Mouse (Mus musculus): Measurements from ENCODE around the gene Pibf1. TPM values are rescaled to one million over a fixed set of nuclear protein-coding genes. Genes with fewer than 3 reads are reported as not detected.

Gene Pibf1
- 15.9 and 17.8 TPM in 2 replicates for polyA plus RNA-seq (2014; fragmentation: Nextera tagmentation; extraction: Ambion mirVana)

DNA sequence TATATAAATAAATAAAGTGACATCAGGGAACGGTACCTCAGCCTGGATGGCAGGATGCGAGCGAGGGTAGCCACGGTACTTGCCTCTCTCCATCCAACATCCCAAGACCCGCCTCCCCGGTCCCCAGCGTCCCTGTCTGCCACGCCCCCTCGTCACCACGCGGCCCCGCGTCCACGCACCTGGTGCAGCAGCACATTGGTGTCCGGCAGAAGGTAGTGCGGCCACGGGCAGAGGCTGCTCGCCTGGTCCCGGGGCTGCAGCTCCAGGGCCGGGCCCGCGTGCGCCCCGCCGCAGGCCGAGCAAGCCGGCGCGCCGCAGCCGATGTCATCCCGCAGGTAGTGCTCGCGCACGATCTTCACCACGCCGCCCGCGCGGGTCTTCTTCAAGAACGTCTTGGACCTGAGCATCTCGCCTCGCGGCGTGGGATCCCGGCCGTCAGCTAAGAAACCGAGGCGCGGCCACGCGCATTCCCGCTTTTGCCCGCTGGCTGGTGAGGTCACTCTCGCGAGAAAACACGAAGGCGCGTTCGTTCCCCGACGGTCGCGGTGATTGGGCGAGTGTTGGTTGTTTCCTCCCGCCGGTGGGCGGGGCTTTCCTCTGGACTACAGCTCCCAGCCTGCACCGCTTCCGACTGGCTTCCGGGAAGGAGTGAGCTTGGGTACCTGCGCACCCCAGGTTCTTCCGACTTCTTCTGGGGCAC, at the start of gene Pibf1, which contains the start of gene Dis3:
TSS of gene Pibf1 (plus strand) at position 158 of the 700 bp plus-strand sequence.
TSS of gene Dis3 (minus strand) at position 504 of the 700 bp plus-strand sequence.
- Histone ChIP-seq H3K4me3 (ENCODE audit: low read depth, low read length) (peak within 1 kb of the TSS; percentile 94), H3K9me3 (ENCODE audit: control insufficient read depth, low read length) (no peaks in the 10 kb centered on the region), H3K4me1 (replicated peaks; ENCODE audit: control insufficient read depth, insufficient read depth, low read length) (peaks cover 9% of the 10 kb centered on the region), H3K4me2 (peak within 1 kb of the TSS; percentile 90), H3K27me3 (replicated peaks; ENCODE audit: control insufficient read depth, insufficient read depth, low read length) (no peaks in the 10 kb centered on the region), H3K9ac (ENCODE audit: low read depth, low read length) (peak within 1 kb of the TSS; percentile 92), H3K27ac (ENCODE audit: low read depth, low read length) (peak within 1 kb of the TSS; percentile 64; the same call in 1 of the 2 replicates), H3K36me3 (ENCODE audit: control insufficient read depth, insufficient read depth, low read length) (peaks cover 17% of the 10 kb centered on the region)
- under 1% methylated on average over 73 of the region's 73 CpGs for WGBS
- peak; percentile 94 for DNase-seq (ENCODE audit: low spot score)
- ATAC-seq (replicated peaks; ENCODE audit: low FRiP score): peak; percentile 99

- Histone ChIP-seq H3K9ac (ENCODE audit: low read depth, low read length) (no peak overlapping the region), H3K4me1 (replicated peaks; ENCODE audit: control insufficient read depth, insufficient read depth, low read length) (no peaks in the 10 kb centered on the region), H3K4me2 (no peak overlapping the region), H3K27ac (ENCODE audit: low read depth, low read length) (no peak overlapping the region), H3K27me3 (replicated peaks; ENCODE audit: control insufficient read depth, insufficient read depth, low read length) (no peaks in the 10 kb centered on the region), H3K4me3 (ENCODE audit: low read depth, low read length) (no peak overlapping the region), H3K36me3 (ENCODE audit: control insufficient read depth, insufficient read depth, low read length) (peaks cover 31% of the 10 kb centered on the region), H3K9me3 (ENCODE audit: control insufficient read depth, low read length) (no peaks in the 10 kb centered on the region)
- no peak for DNase-seq (ENCODE audit: low spot score)
- 86% methylated on average over 7 of the region's 7 CpGs for WGBS
- ATAC-seq (replicated peaks; ENCODE audit: low FRiP score): peak; percentile 61; the same call in 1 of the 2 replicates
These were observed 40.2 kb upstream of the Pibf1 start for GRCm38 (mm10) chr14:99058959-99059586.

GRCm38 (mm10) chr14:99060616-99061015, 38.6 kb upstream of the Pibf1 start:
- Histone ChIP-seq H3K4me2 (no peak overlapping the region), H3K9me3 (ENCODE audit: control insufficient read depth, low read length) (no peaks in the 10 kb centered on the region), H3K36me3 (ENCODE audit: control insufficient read depth, insufficient read depth, low read length) (peaks cover 29% of the 10 kb centered on the region), H3K4me1 (replicated peaks; ENCODE audit: control insufficient read depth, insufficient read depth, low read length) (no peaks in the 10 kb centered on the region), H3K27me3 (replicated peaks; ENCODE audit: control insufficient read depth, insufficient read depth, low read length) (no peaks in the 10 kb centered on the region), H3K9ac (ENCODE audit: low read depth, low read length) (no peak overlapping the region), H3K27ac (ENCODE audit: low read depth, low read length) (no peak overlapping the region), H3K4me3 (ENCODE audit: low read depth, low read length) (no peak overlapping the region)
- ATAC-seq (replicated peaks; ENCODE audit: low FRiP score) (no peak), DNase-seq (ENCODE audit: low spot score) (no peak)
- WGBS: 93% methylated on average over 12 of the region's 12 CpGs

GRCm38 (mm10) chr14:99063091-99063490, 36.1 kb upstream of the Pibf1 start:
- H3K9ac ChIP-seq (ENCODE audit: low read depth, low read length): no peak overlapping the region
- 90% methylated on average over 2 of the region's 2 CpGs for WGBS
- peaks cover 25% of the 10 kb centered on the region for H3K36me3 ChIP-seq (ENCODE audit: control insufficient read depth, insufficient read depth, low read length)
- H3K4me1 ChIP-seq (replicated peaks; ENCODE audit: control insufficient read depth, insufficient read depth, low read length): no peaks in the 10 kb centered on the region
- ATAC-seq (replicated peaks; ENCODE audit: low FRiP score) (no peak), DNase-seq (ENCODE audit: low spot score) (no peak)
- no peaks in the 10 kb centered on the region for H3K9me3 ChIP-seq (ENCODE audit: control insufficient read depth, low read length)
- no peak overlapping the region for H3K4me2 ChIP-seq
- H3K27me3 ChIP-seq (replicated peaks; ENCODE audit: control insufficient read depth, insufficient read depth, low read length): no peaks in the 10 kb centered on the region
- no peak overlapping the region for H3K4me3 ChIP-seq (ENCODE audit: low read depth, low read length)
- H3K27ac ChIP-seq (ENCODE audit: low read depth, low read length): no peak overlapping the region

DNA sequence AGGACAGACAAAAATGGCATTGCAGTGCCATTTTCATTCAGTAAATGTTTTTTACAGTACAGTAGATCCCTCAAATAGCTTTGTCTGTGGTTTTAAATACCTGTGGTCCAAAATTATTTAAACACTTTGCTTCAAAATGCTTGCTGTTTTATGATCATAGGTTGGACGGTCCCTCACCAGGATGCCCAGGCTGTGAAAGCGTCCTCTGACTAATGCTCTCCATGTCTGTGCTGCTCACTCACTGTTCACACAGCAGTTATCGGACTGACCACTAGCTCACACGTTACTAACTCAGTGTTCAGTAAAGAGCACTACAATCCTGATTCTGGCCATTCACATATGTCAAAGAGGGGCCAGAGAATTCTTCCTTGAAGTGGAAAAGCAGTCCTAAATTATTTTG, 28.1 kb upstream of the Pibf1 start:
- no peak overlapping the region for H3K27ac ChIP-seq (ENCODE audit: low read depth, low read length)
- no peaks in the 10 kb centered on the region for H3K27me3 ChIP-seq (replicated peaks; ENCODE audit: control insufficient read depth, insufficient read depth, low read length)
- no peak overlapping the region for H3K4me3 ChIP-seq (ENCODE audit: low read depth, low read length)
- 85% methylated on average over 4 of the region's 4 CpGs for WGBS
- no peaks in the 10 kb centered on the region for H3K9me3 ChIP-seq (ENCODE audit: control insufficient read depth, low read length)
- no peaks in the 10 kb centered on the region for H3K4me1 ChIP-seq (replicated peaks; ENCODE audit: control insufficient read depth, insufficient read depth, low read length)
- peaks cover 23% of the 10 kb centered on the region for H3K36me3 ChIP-seq (ENCODE audit: control insufficient read depth, insufficient read depth, low read length)
- DNase-seq (ENCODE audit: low spot score): no peak
- no peak for ATAC-seq (replicated peaks; ENCODE audit: low FRiP score)
- no peak overlapping the region for H3K9ac ChIP-seq (ENCODE audit: low read depth, low read length)
- H3K4me2 ChIP-seq: no peak overlapping the region

- no peak overlapping the region for H3K4me3 ChIP-seq (ENCODE audit: low read depth, low read length)
- DNase-seq (ENCODE audit: low spot score): no peak
- ATAC-seq (replicated peaks; ENCODE audit: low FRiP score): no peak
- no peaks in the 10 kb centered on the region for H3K4me1 ChIP-seq (replicated peaks; ENCODE audit: control insufficient read depth, insufficient read depth, low read length)
- no peak overlapping the region for H3K27ac ChIP-seq (ENCODE audit: low read depth, low read length)
- 93% methylated on average over 7 of the region's 7 CpGs for WGBS
- H3K27me3 ChIP-seq (replicated peaks; ENCODE audit: control insufficient read depth, insufficient read depth, low read length): no peaks in the 10 kb centered on the region
- no peaks in the 10 kb centered on the region for H3K9me3 ChIP-seq (ENCODE audit: control insufficient read depth, low read length)
- no peak overlapping the region for H3K9ac ChIP-seq (ENCODE audit: low read depth, low read length)
- H3K36me3 ChIP-seq (ENCODE audit: control insufficient read depth, insufficient read depth, low read length): peaks cover 32% of the 10 kb centered on the region
- no peak overlapping the region for H3K4me2 ChIP-seq
These were observed 10.3 kb upstream of the Pibf1 start for GRCm38 (mm10) chr14:99088947-99089346.

GRCm38 (mm10) chr14:99099967-99100587, 853 bp downstream of the Pibf1 start:
- Histone ChIP-seq H3K36me3 (ENCODE audit: control insufficient read depth, insufficient read depth, low read length) (peaks cover 17% of the 10 kb centered on the region), H3K4me3 (ENCODE audit: low read depth, low read length) (peak overlapping the region; percentile 94), H3K9me3 (ENCODE audit: control insufficient read depth, low read length) (no peaks in the 10 kb centered on the region), H3K4me2 (peak overlapping the region; percentile 55), H3K27ac (ENCODE audit: low read depth, low read length) (0 out of 2 replicates have a peak overlapping the region, but pooled peaks have one; percentile 36), H3K4me1 (replicated peaks; ENCODE audit: control insufficient read depth, insufficient read depth, low read length) (peaks cover 9% of the 10 kb centered on the region), H3K9ac (ENCODE audit: low read depth, low read length) (peak overlapping the region; percentile 73), H3K27me3 (replicated peaks; ENCODE audit: control insufficient read depth, insufficient read depth, low read length) (no peaks in the 10 kb centered on the region)
- DNase-seq (ENCODE audit: low spot score) (no peak), ATAC-seq (replicated peaks; ENCODE audit: low FRiP score) (no peak)
- WGBS: 4% methylated on average over 20 of the region's 20 CpGs

- Histone ChIP-seq H3K4me3 (ENCODE audit: low read depth, low read length) (no peak overlapping the region), H3K9me3 (ENCODE audit: control insufficient read depth, low read length) (no peaks in the 10 kb centered on the region), H3K9ac (ENCODE audit: low read depth, low read length) (no peak overlapping the region), H3K4me2 (no peak overlapping the region), H3K27me3 (replicated peaks; ENCODE audit: control insufficient read depth, insufficient read depth, low read length) (no peaks in the 10 kb centered on the region), H3K27ac (ENCODE audit: low read depth, low read length) (no peak overlapping the region), H3K36me3 (ENCODE audit: control insufficient read depth, insufficient read depth, low read length) (no peaks in the 10 kb centered on the region; the same call in 1 of the 2 replicates), H3K4me1 (replicated peaks; ENCODE audit: control insufficient read depth, insufficient read depth, low read length) (peaks cover 9% of the 10 kb centered on the region)
- ATAC-seq (replicated peaks; ENCODE audit: low FRiP score): no peak
- 85% methylated on average over 4 of the region's 4 CpGs for WGBS
- no peak for DNase-seq (ENCODE audit: low spot score)
These were observed 3.8 kb downstream of the Pibf1 start for GRCm38 (mm10) chr14:99103050-99103449.

Measured in liver, embryonic 11.5 days (tissue).